Mouse (Mus musculus): Measurements from ENCODE around the gene Abhd16a. TPM values are rescaled to one million over a fixed set of nuclear protein-coding genes. Genes with fewer than 3 reads are reported as not detected.

Gene Abhd16a
- polyA plus RNA-seq, 1 experiment from 2014 or later: 59.9 TPM

DNA sequence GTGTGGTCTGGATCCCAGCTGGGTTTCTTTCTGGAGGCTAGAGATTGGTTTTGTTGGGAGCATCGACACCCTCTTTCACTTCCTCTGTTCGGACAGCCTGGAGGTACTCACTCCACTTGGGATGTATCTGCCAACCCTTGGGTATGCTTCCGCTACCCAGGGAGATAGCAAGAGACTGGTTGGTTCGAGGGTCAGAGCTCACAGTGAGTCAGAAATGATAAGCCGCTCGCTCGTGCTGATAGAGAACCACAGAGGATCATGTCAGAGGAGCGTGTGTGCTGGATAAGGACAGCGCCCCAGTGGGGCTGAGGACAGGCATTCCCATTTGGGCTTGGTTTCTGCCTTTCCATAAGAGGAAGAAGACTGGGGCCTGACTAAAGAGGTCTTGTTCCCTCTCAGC, 9.3 kb upstream of the Abhd16a start:
- H3K27me3 ChIP-seq (ENCODE audit: control insufficient read depth, insufficient read depth, low read length): no peaks in the 10 kb centered on the region
- H3K9ac ChIP-seq (ENCODE audit: low read length): no peak overlapping the region
- H3K4me2 ChIP-seq (ENCODE audit: low read depth): no peak overlapping the region
- H3K4me1 ChIP-seq (ENCODE audit: control insufficient read depth, insufficient read depth, low read length): peaks cover 9% of the 10 kb centered on the region
- DNase-seq (ENCODE audit: low spot score) (no peak), ATAC-seq (ENCODE audit: insufficient read depth, low FRiP score, low TSS enrichment) (no peak)
- H3K9me3 ChIP-seq (ENCODE audit: control insufficient read depth, low read length): no peaks in the 10 kb centered on the region
- no peak overlapping the region for H3K4me3 ChIP-seq (ENCODE audit: low read depth, low read length)
- 75% methylated on average over 9 of the region's 9 CpGs for WGBS
- no peak overlapping the region for H3K27ac ChIP-seq (ENCODE audit: low read depth, low read length)
- no peaks in the 10 kb centered on the region for H3K36me3 ChIP-seq (ENCODE audit: control insufficient read depth, insufficient read depth, low read length)

GRCm38 (mm10) chr17:35080248-35080647, 8.8 kb upstream of the Abhd16a start:
- 62% methylated on average over 6 of the region's 6 CpGs for WGBS

DNA sequence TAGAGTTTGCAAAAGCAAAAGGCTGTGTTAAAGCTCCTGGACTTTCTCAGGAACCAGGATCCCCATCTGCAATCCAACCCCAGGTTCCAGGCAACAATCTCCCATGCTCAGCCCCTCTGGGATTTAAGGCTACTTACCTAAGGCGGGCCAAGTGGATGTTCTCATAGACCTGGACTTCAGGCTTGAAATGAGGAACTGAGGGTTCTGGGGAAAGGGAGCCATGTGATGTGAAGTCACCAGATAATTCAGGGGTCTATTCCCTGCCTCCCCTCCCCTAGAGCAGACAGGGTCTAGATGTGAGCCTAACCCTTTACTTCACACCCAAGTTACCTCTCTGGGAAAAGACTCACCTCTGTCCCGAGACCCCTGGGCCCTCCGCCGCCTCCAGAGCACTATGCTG, 8.4 kb upstream of the Abhd16a start:
- Histone ChIP-seq H3K27me3 (ENCODE audit: control insufficient read depth, insufficient read depth, low read length) (no peaks in the 10 kb centered on the region), H3K27ac (ENCODE audit: low read depth, low read length) (no peak overlapping the region), H3K36me3 (ENCODE audit: control insufficient read depth, insufficient read depth, low read length) (no peaks in the 10 kb centered on the region), H3K9ac (ENCODE audit: low read length) (no peak overlapping the region), H3K4me3 (ENCODE audit: low read depth, low read length) (no peak overlapping the region), H3K9me3 (ENCODE audit: control insufficient read depth, low read length) (no peaks in the 10 kb centered on the region), H3K4me2 (ENCODE audit: low read depth) (no peak overlapping the region), H3K4me1 (ENCODE audit: control insufficient read depth, insufficient read depth, low read length) (peaks cover 9% of the 10 kb centered on the region)
- WGBS: 80% methylated on average over 4 of the region's 4 CpGs
- ATAC-seq (ENCODE audit: insufficient read depth, low FRiP score, low TSS enrichment): no peak
- DNase-seq (ENCODE audit: low spot score): no peak

More at GRCm38 (mm10) chr17:35080248-35080647, 8.8 kb upstream of the Abhd16a start:
- Histone ChIP-seq H3K4me3 (ENCODE audit: low read depth, low read length) (no peak overlapping the region), H3K4me1 (ENCODE audit: control insufficient read depth, insufficient read depth, low read length) (peaks cover 9% of the 10 kb centered on the region), H3K9ac (ENCODE audit: low read length) (no peak overlapping the region), H3K4me2 (ENCODE audit: low read depth) (no peak overlapping the region), H3K27me3 (ENCODE audit: control insufficient read depth, insufficient read depth, low read length) (no peaks in the 10 kb centered on the region), H3K27ac (ENCODE audit: low read depth, low read length) (no peak overlapping the region), H3K36me3 (ENCODE audit: control insufficient read depth, insufficient read depth, low read length) (no peaks in the 10 kb centered on the region), H3K9me3 (ENCODE audit: control insufficient read depth, low read length) (no peaks in the 10 kb centered on the region)
- DNase-seq (ENCODE audit: low spot score) (no peak), ATAC-seq (ENCODE audit: insufficient read depth, low FRiP score, low TSS enrichment) (no peak)

DNA sequence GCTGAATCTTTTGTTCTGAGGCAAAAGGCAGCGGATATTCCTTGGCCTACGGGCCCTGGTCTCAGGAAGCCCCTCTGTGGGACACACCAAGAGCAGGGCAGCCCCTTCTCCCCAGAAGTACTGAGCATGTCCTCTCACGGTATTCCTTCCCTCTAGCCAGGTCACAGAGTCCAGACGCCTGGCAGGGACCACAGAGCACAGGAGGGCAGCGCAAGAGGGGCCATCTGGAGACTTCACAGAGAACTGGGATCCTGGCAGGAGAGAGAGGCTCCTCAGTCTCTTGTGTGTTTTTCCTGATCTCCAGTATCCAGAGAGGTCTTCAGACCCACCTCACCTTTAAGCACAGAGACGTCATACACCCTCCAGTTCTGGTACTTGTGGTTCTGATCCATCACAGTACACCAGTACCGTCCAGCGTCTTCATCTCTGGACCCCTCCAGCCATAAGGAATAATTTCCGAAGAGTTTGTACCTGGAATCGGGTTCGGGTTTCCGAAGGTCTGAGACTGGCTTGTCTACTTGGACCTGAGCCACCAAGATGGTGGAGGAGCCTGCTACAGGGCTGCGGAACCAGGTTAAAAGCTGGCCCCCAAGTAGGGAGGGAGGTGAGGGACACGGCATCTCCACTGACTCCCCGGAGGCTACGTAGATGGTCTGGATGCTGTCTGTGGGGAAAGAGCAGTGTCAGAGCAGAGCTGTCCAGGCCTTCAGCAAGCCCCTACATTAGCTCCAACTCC, 6.1 kb upstream of the Abhd16a start:
- DNase-seq (ENCODE audit: low spot score): no peak
- Histone ChIP-seq H3K9me3 (ENCODE audit: control insufficient read depth, low read length) (no peaks in the 10 kb centered on the region), H3K4me2 (ENCODE audit: low read depth) (no peak overlapping the region), H3K27ac (ENCODE audit: low read depth, low read length) (no peak overlapping the region), H3K27me3 (ENCODE audit: control insufficient read depth, insufficient read depth, low read length) (no peaks in the 10 kb centered on the region), H3K9ac (ENCODE audit: low read length) (no peak overlapping the region), H3K36me3 (ENCODE audit: control insufficient read depth, insufficient read depth, low read length) (no peaks in the 10 kb centered on the region), H3K4me1 (ENCODE audit: control insufficient read depth, insufficient read depth, low read length) (0 out of 2 replicates have a peak, but pooled peaks cover under 1% of the 10 kb centered on the region), H3K4me3 (ENCODE audit: low read depth, low read length) (no peak overlapping the region)
- WGBS: 89% methylated on average over 16 of the region's 16 CpGs
- ATAC-seq (ENCODE audit: insufficient read depth, low FRiP score, low TSS enrichment): no peak

DNA sequence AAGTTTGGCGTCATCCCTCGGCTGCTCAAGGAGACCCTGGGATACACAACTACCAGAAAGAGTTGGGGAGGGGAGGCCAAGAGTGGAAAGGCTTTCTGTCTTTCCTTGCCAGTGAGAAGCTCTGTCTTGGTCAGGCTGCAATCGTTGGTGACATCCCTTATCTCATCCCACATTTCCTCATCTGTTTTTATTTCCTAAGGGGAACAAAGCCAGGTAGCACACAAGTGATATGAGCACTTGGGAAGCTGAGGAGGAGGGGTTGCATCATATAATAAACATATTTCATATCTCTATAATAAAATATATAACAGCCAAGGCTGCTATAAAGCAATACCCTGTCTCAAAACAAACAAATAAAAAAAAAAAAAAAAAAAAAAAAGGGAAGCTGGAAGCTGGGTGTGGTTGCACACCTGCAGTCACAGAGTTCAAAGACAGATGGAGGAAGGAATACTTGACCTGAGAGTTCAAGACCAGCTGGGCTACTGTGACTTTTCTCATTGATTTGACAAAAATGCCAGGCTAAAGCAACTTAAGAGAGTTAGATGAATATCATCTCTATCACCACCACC, 5.0 kb upstream of the Abhd16a start:
- no peak overlapping the region for H3K4me2 ChIP-seq (ENCODE audit: low read depth)
- H3K4me1 ChIP-seq (ENCODE audit: control insufficient read depth, insufficient read depth, low read length): no peaks in the 10 kb centered on the region
- no peaks in the 10 kb centered on the region for H3K9me3 ChIP-seq (ENCODE audit: control insufficient read depth, low read length)
- no peak for ATAC-seq (ENCODE audit: insufficient read depth, low FRiP score, low TSS enrichment)
- no peak overlapping the region for H3K9ac ChIP-seq (ENCODE audit: low read length)
- WGBS: 79% methylated on average over 3 of the region's 3 CpGs
- DNase-seq (ENCODE audit: low spot score): no peak
- no peaks in the 10 kb centered on the region for H3K36me3 ChIP-seq (ENCODE audit: control insufficient read depth, insufficient read depth, low read length)
- H3K4me3 ChIP-seq (ENCODE audit: low read depth, low read length): no peak overlapping the region
- H3K27me3 ChIP-seq (ENCODE audit: control insufficient read depth, insufficient read depth, low read length): no peaks in the 10 kb centered on the region
- no peak overlapping the region for H3K27ac ChIP-seq (ENCODE audit: low read depth, low read length)

DNA sequence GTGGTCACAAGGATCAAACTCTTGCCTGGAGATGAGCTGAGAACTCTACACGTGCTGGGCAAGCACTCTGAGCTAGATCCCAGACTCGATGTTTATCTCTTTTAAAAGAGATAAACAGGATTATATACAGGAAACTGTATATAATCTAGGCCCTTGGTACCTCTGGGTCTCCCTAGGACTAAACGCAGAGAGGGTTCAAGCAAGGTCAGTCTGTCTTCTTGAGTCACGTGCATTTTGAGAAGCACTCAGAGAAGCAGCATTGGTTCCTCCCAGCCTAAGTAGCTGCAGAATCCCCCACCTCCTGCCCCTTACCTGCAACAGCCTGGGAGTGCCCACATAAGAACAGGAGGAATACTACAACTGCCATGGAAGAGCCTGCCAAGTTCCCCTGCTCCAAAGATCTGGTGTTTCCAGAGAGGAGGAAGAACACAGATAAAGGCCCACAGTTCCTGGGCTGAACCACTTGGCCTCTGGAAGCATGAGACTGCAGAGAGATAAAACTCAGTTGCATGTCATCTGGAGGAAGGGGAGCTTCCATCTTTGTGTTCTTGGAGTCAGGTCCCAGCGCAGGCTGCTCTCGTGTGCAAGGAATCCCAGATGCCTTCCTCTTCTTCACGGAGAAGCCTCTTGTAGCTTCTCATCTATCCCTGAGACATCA, 3.7 kb upstream of the Abhd16a start, which contains the start of gene Ly6g6f:
Gene Ly6g6f (minus strand): TSS at position 403 of the 658 bp plus-strand sequence.
- Histone ChIP-seq H3K4me2 (ENCODE audit: low read depth) (no peak within 1 kb of the TSS), H3K9ac (ENCODE audit: low read length) (no peak within 1 kb of the TSS), H3K36me3 (ENCODE audit: control insufficient read depth, insufficient read depth, low read length) (no peaks in the 10 kb centered on the region), H3K9me3 (ENCODE audit: control insufficient read depth, low read length) (no peaks in the 10 kb centered on the region), H3K4me1 (ENCODE audit: control insufficient read depth, insufficient read depth, low read length) (peaks cover 5% of the 10 kb centered on the region; the same call in 1 of the 2 replicates), H3K4me3 (ENCODE audit: low read depth, low read length) (no peak within 1 kb of the TSS), H3K27ac (ENCODE audit: low read depth, low read length) (no peak within 1 kb of the TSS), H3K27me3 (ENCODE audit: control insufficient read depth, insufficient read depth, low read length) (no peaks in the 10 kb centered on the region)
- DNase-seq (ENCODE audit: low spot score): no peak
- ATAC-seq (ENCODE audit: insufficient read depth, low FRiP score, low TSS enrichment): no peak
- 84% methylated on average over 7 of the region's 7 CpGs for WGBS

DNA sequence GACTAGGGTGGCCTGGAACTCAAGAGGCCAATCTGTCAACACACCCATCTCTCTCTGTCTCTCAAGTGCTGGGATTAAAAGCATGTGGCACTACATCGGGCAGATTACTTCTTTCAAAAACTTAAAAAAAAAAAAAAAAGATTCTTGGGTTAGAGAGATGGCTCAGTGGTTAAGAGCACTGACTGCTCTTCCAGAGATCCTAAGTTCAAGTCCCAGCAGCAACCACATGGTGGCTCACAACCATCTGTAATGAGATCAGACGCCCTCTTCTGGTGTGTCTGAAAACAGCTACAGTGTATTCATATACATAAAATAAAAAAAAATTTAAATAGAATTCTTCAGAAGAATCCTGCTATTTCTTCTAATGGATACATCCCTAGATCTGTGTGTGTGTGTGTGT, 912 bp upstream of the Abhd16a start:
- H3K4me2 ChIP-seq (ENCODE audit: low read depth): no peak overlapping the region
- H3K27me3 ChIP-seq (ENCODE audit: control insufficient read depth, insufficient read depth, low read length): no peaks in the 10 kb centered on the region
- H3K9me3 ChIP-seq (ENCODE audit: control insufficient read depth, low read length): no peaks in the 10 kb centered on the region
- no peak overlapping the region for H3K4me3 ChIP-seq (ENCODE audit: low read depth, low read length)
- H3K36me3 ChIP-seq (ENCODE audit: control insufficient read depth, insufficient read depth, low read length): peaks cover 3% of the 10 kb centered on the region; the same call in 1 of the 2 replicates
- H3K9ac ChIP-seq (ENCODE audit: low read length): no peak overlapping the region
- DNase-seq (ENCODE audit: low spot score): no peak
- H3K27ac ChIP-seq (ENCODE audit: low read depth, low read length): no peak overlapping the region
- 50% methylated on average over 2 of the region's 2 CpGs for WGBS
- no peak for ATAC-seq (ENCODE audit: insufficient read depth, low FRiP score, low TSS enrichment)
- peaks cover 6% of the 10 kb centered on the region; the same call in 1 of the 2 replicates for H3K4me1 ChIP-seq (ENCODE audit: control insufficient read depth, insufficient read depth, low read length)

DNA sequence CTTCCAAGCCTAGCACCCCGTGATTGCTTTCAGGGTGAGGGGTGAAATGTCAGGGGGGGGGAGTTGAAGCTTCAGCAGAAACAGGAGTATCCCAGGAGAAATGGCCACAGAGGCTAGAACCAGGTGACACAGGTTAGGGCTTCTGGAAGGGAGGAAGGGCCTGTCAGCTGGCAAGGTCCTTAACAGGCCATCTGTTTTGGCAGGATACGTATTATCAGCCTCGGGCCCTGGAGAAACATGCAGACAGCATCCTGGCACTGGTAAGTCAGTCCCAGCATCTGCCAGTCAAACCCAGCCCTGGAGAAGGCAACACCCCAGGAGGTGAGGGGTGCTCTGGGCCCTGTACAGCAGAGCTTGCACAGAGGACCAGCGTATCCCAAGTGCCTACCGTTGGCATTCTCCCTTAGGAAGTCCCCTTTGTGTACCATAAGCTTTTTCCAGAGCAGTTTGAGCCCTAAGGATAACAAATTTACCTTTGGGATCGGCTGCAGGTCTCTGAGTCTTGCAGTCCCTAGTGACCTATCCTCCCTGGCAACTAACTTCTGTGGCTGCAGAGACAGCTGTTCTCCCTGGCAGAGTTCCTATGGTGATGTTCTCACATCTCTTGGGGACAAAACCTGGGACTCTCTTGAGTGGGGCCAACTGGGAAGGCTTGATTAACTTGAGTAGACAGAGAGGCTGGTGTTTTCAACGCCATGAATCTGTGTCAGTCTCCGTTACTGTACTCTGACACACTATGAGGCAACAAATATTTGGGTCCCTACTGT, 1.3 kb downstream of the Abhd16a start:
- peak overlapping the region; percentile 60; the same call in 1 of the 2 replicates for H3K4me3 ChIP-seq (ENCODE audit: low read depth, low read length)
- no peak overlapping the region for H3K27ac ChIP-seq (ENCODE audit: low read depth, low read length)
- H3K27me3 ChIP-seq (ENCODE audit: control insufficient read depth, insufficient read depth, low read length): no peaks in the 10 kb centered on the region
- H3K4me2 ChIP-seq (ENCODE audit: low read depth): peak overlapping the region; percentile 66; the same call in 1 of the 2 replicates
- H3K9me3 ChIP-seq (ENCODE audit: control insufficient read depth, low read length): no peaks in the 10 kb centered on the region
- peaks cover 6% of the 10 kb centered on the region; the same call in 1 of the 2 replicates for H3K4me1 ChIP-seq (ENCODE audit: control insufficient read depth, insufficient read depth, low read length)
- H3K36me3 ChIP-seq (ENCODE audit: control insufficient read depth, insufficient read depth, low read length): peaks cover 5% of the 10 kb centered on the region
- ATAC-seq (ENCODE audit: insufficient read depth, low FRiP score, low TSS enrichment): no peak
- no peak for DNase-seq (ENCODE audit: low spot score)
- 79% methylated on average over 8 of the region's 8 CpGs for WGBS
- 0 out of 2 replicates have a peak overlapping the region, but pooled peaks have one; percentile 3 for H3K9ac ChIP-seq (ENCODE audit: low read length)

Measured in neural tube, embryonic 11.5 days (tissue).